Mouse (Mus musculus): ENCODE measurements around the gene C2cd4b.
"Not testable (repeated sequence)": the region's sequence is repeated elsewhere in the genome, so short reads cannot be mapped to it uniquely, and the experiment has no call there.

The C2cd4b gene

DNA sequence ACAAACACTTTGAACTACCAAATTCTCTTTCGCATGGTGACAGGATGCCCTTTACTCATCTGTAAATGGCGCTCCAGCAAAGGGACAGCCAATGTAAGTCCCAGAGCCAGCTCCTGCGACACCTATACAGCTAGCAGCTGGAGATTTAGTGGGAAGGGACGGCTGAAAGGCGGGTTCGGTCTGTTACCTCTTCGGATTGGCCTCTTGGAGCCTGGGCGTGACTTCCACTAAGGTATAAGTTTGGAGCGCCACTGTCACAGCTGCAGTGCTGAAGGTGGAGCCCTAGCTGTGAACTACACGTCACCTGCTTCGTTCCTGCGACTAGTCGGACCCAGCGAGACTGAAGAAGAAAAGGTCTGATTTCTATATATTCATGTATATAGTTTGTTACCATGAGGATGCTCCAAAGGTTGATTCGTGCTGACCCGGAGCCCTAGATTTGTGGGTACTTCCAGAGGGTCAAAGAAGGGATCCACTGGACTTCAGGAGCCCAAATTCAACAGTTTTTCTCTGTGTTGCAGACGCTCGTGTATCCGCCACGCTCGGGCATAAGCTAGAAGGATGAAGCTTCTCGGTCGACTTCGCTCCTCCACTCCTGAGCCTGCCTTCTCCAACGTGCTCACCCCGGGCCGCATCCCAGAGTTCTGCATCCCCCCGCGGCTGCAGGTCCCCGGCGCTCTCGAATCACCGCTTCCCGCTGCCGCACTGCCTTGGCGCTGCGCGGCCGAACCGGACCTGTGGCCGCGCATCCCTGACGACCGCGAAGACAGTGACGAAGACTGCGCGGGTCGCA, at the start of gene C2cd4b:
TSS of gene C2cd4b (plus strand) at position 275 of the 793 bp plus-strand sequence.
- in situ Hi-C loops (cut with MboI, MseI) = no loop called here

DNA sequence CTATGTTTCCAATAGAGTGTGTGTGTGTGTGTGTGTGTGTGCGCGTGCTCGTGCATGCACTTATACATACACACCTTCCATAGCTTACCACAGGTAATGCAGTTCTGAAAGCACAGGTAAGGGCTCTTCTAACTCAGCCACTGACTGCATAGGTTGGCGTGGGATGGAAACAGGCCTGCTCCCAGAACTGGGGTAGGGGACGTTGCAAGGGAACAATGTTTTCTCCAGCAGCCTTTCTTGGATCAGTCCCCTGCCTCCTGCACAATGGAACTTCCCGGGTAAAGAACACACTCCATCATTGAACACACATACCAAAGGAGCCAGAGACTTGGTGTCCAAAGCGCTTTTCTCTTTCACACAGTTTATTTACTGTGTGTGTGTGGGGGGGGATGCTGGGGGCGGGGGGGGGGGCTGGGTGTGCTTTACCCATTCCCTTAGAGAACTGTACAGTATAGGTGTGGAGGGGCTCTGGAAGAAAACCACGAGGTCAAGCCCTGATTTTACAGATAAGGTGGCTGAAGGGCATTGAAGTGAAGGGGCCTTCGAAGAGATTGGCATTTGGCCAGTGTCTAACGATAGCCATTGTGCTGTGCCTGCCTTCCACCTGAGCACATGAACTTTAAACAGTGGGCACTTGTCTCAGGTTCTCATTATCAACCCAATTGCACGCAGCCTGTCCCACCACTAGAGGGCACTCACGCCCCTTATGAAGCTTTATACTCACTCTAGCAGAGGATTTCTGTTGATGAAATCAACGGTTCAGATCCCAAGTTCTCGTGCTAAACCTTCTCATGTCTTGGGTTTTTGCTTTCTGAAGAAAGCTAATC, 48.0 kb upstream of the C2cd4b start:
- in situ Hi-C loops (cut with MboI, MseI) = loop anchor here (5.0 kb wide), 1 partner anchor 91 kb away; no protein-coding TSS in a partner anchor

DNA sequence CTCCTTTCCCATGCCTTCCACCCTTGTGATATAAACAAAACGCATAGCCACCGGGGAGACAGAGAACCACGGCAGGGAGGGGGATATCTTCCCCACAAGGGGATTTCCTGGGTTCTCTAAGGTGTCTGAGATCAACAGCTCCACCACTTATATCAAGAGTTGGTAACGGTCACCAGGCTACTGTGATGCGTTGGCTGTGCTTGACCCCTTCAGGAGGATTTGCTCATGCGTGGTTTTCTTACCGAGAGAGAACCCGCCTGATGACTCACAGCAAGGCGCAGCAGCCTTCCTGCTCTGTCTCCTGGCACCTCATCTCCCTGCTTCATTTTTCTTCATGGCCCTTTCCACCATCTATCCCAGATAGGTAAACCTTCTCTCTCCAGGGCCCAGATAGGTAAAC, 47.1 kb upstream of the C2cd4b start:
- in situ Hi-C loops (cut with MboI, MseI) = loop anchor here (5.0 kb wide), 1 partner anchor 90 kb away; no protein-coding TSS in a partner anchor

DNA sequence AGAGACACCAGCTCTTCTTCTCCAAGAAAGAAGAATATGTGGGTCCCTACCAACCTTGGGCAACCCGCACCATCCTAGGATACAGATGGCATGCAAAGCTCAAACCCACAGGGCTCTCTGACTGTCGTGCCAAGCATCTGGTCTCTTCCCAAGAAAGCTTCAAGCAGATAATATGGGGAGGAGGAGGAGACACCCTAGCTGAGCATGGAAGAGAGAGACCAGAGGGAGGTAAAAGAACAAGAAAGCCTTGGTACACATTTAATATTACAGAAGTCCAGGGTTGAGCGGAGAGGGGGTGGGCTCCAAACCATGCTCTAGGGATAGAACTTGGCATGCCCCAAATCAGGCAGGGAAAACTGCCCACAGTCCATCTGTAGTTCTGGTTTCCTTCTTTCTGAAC, 42.2 kb upstream of the C2cd4b start:
- in situ Hi-C loops (cut with MboI, MseI) = no loop called here

DNA sequence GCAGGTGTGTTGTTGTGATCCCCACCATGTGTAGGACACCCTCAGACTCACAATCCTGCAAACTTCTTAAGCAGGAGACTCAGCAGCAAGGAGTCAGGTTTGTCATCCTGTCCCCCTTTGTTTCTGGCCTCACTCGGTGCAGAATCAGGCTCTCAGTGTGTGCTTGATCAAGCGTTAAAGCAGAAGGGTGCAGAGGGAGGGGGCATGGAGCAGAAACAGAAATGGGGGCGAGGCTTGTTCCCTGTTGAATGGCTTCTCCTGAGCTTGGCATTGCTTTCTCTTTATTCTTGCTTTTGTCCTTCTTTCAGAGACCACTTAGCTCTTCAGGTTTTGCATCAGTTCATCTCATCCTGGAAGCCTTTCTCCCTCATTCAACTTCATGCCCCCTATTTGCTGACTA, 40.6 kb upstream of the C2cd4b start:
- in situ Hi-C loops (cut with MboI, MseI) = no loop called here

DNA sequence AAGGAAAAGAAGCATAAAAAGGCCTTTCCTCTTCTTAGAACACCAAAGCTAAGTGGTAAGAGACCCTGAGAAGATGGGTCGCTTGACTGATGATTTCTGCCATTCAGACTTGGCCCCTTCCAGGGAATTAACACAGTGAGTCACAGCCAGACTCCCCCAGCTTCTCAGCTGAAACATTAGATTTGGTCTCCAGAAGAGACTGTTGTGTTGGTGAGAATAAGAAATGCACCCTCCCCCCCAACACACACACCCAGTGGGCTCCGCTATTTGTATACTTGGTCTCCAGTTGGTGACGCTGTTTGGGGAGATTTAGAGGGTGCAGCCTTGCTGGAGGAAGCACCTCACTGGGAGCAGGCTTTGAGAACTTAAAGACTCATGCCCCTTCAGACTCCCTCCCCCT, 39.1 kb upstream of the C2cd4b start:
- in situ Hi-C loops (cut with MboI, MseI) = no loop called here

DNA sequence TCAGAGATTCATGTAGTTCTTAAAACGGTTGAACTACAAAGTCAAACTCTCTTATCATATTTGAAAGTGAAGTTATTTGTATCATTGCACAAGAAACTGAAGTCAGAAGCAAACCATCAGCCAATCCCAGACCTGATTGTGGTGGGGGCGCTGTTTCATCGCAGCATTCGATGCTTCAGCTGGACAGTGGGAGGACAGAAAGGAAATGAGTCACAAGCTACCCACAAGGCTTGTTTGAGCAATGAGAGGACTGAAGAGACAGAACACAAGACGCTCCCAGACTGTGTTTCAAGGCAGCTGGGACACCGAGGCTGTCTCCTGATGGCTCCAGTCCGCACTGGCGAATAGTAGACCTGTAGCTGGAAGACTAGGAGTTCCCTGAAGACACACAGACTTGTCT, 36.9 kb upstream of the C2cd4b start:
- in situ Hi-C loops (cut with MboI, MseI) = no loop called here

DNA sequence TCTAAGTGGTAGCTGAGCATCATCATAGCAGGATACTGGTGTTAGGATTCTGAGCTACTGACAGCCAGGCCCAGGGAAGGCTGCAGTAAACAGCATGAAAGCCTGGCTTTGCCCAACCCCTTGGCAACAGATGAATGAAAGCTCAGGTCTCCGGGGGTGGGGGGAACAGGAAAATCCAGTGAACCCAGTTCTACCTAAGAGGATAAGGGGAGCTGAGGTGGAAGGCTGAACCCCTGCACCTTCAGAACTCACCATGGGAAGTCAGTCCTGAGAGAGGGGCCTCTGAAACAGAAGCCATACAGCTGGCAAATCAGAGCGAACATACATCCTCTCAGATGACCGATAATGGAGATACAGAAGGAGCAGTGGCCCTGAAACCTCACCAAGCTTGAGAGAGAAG, 34.0 kb upstream of the C2cd4b start:
- in situ Hi-C loops (cut with MboI, MseI) = no loop called here

DNA sequence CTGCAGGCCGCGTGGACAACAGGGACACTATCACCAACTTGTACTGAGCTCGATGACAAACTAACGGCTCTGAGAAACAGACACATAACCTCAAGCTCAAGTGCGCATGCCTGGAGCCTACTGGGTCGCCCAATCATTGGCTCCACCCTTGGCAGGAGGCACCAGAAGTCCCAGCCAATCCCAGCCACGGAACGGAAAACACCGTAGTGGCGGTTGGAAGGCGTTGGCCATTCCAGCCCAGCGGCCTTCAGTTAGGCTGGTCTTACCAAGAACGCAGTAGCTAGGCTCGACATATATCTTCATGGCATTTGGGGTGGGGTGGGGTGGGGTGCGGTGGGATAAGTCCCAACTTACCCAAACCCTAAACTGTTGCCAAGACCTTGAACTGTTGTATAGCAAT, 25.5 kb upstream of the C2cd4b start:
- in situ Hi-C loops (cut with MboI, MseI) = no loop called here

DNA sequence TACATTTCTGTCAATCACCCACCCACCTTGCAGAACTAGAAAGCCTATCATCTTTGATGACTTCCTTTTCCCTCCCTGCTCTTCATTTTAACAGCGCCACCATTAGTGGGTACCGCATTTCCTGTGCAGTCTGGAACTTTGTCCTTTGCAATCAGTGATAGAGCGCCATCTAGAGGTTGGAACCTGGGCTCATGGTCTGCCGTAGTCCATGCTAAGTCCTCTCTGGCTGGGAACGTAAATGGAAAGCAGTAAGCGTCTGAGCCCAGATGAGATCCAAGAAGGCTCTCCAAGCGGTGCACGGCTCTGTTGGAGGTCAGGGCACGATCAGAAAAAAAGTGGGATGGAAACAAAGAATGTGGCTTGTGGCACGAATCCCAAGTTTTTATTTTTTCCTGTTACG, 23.8 kb upstream of the C2cd4b start:
- in situ Hi-C loops (cut with MboI, MseI) = no loop called here

DNA sequence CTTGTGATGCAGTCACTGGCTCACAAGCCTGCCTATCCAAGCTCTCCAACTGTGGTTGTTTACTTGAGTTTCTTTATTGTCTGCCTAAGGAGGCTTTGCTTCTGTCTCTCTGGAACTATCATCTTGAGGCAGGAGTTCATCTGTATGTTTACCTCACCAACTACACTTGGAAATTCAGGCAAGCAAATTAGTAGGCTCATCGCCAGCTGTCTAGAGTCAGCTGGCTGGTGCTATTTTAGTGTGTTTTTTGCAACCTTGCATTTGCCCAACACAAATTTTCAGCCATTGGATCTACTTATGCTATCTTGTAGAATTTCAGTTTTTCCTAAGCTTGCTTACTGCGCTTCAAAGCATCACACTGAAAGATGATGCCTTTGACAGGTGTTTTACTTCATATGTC, 18.0 kb upstream of the C2cd4b start:
- in situ Hi-C loops (cut with MboI, MseI) = no loop called here

DNA sequence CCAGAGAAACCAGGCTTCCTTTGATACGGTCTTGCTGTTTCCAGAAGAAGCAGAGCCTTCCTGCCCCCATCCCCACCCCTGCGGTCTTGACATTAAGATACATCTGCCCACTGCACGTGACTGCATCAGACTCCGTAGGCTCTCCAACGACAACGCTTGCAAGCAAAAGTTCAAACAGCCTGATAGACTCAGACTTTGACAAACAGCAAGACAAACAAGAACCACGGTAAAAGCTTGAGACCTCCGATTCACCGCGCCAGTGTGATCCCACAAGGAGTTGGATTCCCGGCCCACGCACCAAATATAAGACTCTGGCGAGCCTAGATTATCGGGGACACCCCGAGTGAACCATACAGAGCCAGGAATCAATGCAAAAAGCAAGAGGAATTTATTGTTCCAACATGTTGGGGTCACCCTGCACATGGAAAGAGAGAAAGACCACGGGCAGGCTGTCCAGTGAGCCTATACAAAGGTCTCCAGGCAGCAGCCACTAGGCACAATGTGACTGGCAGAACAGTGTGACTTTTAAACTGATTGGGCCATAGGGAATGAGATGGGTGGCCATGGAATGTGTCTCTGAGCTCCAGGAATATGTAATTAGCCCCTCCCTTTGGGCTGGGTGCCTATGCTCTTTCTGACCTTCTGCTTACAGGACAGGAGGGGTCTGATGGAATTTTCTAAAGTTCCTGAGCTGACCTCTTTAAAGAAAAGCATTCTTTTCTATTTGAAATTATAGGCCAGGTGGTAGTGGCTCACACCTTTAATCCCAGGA, 5.6 kb upstream of the C2cd4b start:
- in situ Hi-C loops (cut with MboI, MseI) = no loop called here

DNA sequence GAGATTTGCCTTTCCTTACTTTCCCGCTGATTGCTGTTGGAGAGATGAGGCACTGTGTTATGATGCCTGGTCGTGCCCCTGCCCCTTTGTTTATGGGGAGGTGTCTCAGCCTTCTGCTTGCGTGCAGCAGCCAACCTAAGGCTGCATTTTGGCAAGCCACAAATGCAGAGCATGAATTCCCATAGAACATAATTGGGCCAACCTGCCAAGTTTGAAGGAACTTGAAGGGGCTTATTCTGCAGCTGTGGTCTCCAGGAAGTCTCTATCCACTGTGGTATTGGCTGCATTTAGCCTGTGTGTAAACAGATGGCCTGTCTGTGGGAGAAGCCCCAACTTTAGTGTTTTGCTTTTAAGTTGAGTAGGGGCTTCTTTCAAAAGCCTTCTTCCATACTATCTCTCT, 4.5 kb upstream of the C2cd4b start:
- in situ Hi-C loops (cut with MboI, MseI) = no loop called here

DNA sequence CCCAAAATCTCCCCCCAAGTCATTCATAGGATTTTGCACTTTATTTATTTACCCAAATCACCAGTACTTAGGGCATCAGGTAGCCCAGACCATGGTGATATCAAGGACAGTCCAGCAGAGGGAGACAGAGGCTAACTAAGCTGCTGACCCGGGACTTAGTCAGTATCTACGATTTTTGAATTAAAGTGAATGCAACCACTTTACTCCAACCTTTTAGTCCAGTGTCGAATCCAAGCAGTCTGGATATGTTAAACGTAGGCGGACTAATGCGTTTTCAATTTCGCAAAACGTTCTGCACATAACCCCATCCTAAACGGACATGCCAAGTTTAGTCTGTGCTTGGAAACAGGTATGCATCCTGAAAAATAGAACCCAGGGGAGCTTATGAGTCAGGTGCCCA, 551 bp upstream of the C2cd4b start:
- in situ Hi-C loops (cut with MboI, MseI) = no loop called here

DNA sequence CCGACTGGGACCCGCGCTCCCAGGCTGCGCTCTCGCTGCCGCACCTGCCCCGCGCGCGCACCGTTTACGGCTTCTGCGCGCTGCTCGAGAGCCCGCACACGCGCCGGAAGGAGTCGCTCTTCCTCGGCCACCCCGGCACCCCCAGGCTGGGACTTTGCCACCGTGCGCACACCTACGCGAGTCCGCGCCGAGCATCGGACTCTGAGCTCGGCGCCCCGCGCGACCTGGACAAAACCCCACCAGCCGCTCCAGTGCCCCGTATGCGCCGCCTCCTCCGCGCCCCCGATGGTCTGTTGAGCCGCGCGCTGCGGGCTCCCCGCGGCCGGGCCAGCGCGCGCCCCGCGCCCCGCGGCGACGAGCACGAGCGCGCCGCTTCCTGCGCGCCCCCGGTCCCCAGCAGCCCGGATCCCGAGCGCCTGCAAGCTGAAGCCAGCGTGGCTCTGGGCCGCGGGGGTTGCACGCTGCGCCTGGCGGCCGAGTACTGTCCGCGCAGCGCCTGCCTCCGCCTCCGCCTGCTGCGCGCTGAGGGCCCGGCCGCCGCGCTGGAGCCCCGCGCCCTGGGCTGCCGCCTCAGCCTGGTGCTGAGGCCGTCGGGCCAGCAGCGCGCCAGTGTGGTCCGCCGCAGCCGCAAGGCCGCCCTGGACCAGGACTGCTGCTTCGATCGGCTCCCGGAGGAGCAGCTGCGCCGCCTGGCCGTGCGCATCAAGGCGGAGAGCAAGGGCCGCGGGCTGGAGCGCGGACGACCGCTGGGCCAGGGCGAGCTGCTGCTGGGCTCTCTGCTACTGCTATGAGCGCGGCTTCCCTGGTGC, 923 bp downstream of the C2cd4b start:
- in situ Hi-C loops (cut with MboI, MseI) = not testable (repeated sequence)

DNA sequence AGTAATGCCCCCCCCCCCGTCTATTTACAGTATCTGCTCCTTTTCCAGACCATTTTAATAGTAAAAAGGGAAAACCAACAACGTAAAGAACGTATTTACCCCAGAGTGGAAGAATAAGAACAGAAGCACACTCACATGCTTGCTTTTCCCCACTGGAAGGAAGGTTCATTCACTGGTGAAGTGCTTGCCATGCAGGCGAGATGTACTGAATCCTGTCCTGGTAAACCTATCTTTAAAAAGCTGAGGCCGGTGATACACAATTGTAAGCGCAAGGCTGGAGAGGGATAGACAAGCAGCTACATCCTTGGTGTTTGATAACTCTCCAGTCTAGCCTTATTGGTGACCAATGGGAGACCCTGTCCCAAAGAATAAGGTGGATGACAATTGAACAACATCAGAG, 1.8 kb downstream of the C2cd4b start:
- in situ Hi-C loops (cut with MboI, MseI) = no loop called here

DNA sequence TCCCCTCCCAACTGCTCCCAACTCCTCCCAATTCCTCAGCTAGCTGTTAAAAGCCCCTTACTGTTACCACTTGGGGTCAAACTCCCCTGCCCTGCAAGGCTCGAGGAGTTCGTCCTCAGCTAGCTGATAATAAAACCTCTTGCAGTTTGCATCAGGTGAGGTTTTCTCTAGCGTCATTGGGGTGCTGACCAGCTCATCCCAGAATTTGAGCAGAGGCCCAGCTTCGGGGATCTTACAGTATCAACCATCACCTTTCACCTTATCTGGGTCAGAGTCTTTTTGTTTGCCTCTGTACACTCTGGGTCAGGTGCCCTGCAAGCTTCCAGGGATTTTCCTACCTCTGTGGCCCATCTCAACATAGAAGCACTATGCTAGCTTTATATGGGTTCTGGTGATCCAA, 4.1 kb downstream of the C2cd4b start:
- in situ Hi-C loops (cut with MboI, MseI) = no loop called here

DNA sequence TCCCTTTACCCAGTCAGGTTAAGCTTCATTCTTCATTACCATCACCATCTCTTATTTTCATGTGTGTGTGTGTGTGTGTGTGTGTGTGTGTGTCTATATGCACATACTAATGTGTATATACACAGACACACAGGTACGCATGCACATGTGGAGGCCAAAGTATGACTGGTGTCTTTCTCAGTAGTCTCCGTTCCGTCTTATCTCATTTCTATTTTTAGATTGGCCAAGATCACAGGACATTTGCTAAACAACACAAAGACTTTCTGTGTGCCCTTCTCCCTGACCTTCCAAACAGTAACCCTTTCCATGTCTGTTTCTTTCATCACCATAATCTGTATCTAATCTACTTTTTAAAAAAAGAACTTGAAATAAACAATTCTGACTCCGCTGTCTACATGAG, 7.2 kb downstream of the C2cd4b start:
- in situ Hi-C loops (cut with MboI, MseI) = no loop called here

DNA sequence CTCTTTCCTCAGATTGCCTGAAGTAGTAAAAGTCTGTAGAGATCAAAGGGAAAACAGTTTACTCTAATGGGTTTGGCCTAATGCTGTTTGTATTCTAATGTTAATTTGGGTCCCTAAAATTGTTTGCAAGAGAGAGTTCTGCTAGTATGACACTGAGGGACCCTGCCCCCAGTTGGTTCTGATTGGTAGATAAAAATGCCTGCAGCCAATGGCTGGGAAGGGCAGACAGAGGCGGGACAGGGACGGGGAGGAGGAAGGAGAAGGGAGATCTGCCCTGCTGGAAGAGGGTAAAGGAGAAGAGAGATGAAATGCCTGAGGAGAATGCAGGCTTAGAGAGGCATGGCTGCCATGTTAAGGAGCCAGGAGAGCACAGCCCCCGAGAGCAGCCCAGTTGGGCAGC, 7.7 kb downstream of the C2cd4b start:
- in situ Hi-C loops (cut with MboI, MseI) = no loop called here

DNA sequence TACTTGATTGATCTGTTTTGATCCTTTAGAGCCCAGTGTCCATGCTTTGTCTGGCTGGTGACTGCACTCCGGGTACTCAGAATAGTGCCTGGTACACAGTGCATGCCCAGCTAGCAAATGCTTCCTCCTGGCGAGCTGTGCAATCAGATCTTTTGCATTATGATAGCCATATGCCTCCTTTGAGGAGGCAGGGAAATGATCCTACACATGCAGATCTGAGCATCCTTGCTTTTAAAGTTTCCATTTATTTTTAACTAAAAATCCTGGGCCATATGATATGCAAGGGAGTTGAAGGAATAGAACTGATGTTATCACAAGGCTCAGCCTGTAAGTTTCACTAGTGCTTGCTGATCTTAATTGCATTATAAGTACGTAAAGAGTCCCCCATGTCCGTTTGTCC, 9.6 kb downstream of the C2cd4b start:
- in situ Hi-C loops (cut with MboI, MseI) = no loop called here

DNA sequence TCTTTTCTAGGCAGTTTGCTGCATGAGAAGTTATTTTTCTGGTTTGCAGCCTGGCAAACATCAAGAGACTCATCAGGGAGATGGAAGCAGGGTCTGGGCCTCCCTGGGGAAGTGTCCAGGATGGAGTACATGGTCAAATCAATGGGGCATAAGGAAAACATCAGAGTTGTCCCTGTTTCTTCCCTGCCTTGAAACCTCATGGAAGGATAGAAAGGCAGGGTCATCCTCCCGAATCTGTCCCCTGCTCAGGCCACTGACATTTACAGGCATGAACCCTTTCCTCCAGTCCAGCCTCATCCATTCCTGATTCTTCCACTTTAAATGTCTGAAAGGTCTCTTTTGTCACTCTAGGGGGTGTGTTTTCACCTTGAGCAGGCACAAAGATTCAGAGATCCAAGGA, 10.2 kb downstream of the C2cd4b start:
- in situ Hi-C loops (cut with MboI, MseI) = no loop called here

All from T-helper 1 cell (primary cell).